Mouse (Mus musculus): ENCODE data around the gene Stk19.
"Not testable (repeated sequence)": the region's sequence is repeated elsewhere in the genome, so short reads cannot be mapped to it uniquely, and the experiment has no call there.

The Stk19 gene

GRCm38 (mm10) chr17:34808599-34809205 lies 28.0 kb downstream of the Stk19 start:
- POLR2A ChIA-PET = no interaction called here

DNA sequence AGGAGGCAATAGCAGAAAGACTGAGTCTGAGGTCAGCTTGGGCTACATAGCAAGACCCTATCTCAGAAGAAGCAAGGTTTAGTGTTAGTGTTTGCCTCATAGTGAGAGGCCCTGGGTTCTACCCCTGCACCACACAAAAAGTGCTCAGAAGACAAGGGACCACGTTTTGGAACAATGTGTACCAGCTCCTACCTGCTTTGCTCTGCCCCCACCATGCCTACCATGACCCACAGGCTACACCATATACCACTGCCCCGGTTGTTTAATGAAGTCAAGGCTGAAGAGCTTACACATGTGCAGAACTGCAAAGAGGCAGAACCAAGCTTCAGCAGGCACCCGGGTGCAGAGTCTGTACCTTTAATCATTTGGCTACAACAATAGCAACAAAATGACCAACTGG lies 29.6 kb downstream of the Stk19 start:
- ChIA-PET POLR2A (interaction anchor here in 1 of 4 experiments (0.6 kb wide), 1 partner anchor 122 kb away, joined by 6 read pairs; no protein-coding TSS in a partner anchor), CTCF (interaction anchor here in 2 of 4 experiments (0.7 to 1.0 kb wide), 2 partner anchors 12 to 49 kb away, joined by 4 read pairs; no protein-coding TSS in a partner anchor)

More at GRCm38 (mm10) chr17:34808599-34809205, 28.0 kb downstream of the Stk19 start:
- CTCF ChIA-PET = no interaction called here

GRCm38 (mm10) chr17:34804871-34805562 lies 31.7 kb downstream of the Stk19 start:
- CTCF ChIA-PET = interaction anchor here (0.6 to 1.9 kb wide), 12 partner anchors 8 to 241 kb away, joined by 3 to 6 read pairs (median 3); partner anchors contain the start of genes Notch4 (in 1 of the 4) and Rnf5 (in 1 of the 4)
- POLR2A ChIA-PET = no interaction called here

DNA sequence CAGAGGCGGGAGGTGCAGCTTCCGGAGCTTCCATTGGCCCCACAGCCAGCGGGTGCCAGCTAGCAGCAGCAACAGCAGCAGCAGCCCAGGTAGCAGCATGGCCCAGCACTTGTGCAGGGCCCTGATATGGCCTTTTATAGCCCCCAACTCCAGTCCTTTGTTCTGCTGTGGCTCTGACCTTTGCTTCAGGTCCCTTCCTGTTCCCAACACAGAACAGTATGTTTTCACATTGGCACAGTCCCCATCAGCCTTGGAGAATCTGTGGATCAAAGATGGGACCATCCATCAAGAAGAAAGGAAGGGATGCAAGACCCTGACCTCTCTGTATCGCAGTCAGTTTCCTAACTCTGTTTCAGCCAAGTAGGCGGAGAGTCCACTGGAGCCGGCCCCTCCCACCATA lies 32.4 kb downstream of the Stk19 start, which contains the start of gene Cyp21a1:
Gene Cyp21a1, minus strand, starts transcription at position 261 of the 400 bp plus-strand sequence.
- POLR2A ChIA-PET = not testable (repeated sequence)

GRCm38 (mm10) chr17:34803367-34803766 lies 33.4 kb downstream of the Stk19 start:
- POLR2A ChIA-PET, CTCF ChIA-PET: not testable (repeated sequence)

More for the DNA sequence above, 32.4 kb downstream of the Stk19 start, which contains the start of gene Cyp21a1:
- CTCF ChIA-PET = interaction anchor here in 2 of 4 experiments (0.6 to 1.4 kb wide), 4 partner anchors 9 to 186 kb away, joined by 3 to 6 read pairs (median 3); no protein-coding TSS in a partner anchor

- POLR2A ChIA-PET = not testable (repeated sequence)
- CTCF ChIA-PET = interaction anchor here in 2 of 4 experiments (0.6 kb wide), 2 partner anchors 55 to 70 kb away, joined by 3 to 5 read pairs; no protein-coding TSS in a partner anchor
Measured at GRCm38 (mm10) chr17:34802756-34803155, 34.0 kb downstream of the Stk19 start.

GRCm38 (mm10) chr17:34800781-34801305 lies 35.9 kb downstream of the Stk19 start:
- ChIA-PET CTCF (interaction anchor here in 1 of 4 experiments (0.6 kb wide), 1 partner anchor 17 kb away, joined by 10 read pairs; no protein-coding TSS in a partner anchor), POLR2A (interaction anchor here in 1 of 4 experiments (0.6 kb wide), 1 partner anchor 415 kb away, joined by 3 read pairs; no protein-coding TSS in a partner anchor)

DNA sequence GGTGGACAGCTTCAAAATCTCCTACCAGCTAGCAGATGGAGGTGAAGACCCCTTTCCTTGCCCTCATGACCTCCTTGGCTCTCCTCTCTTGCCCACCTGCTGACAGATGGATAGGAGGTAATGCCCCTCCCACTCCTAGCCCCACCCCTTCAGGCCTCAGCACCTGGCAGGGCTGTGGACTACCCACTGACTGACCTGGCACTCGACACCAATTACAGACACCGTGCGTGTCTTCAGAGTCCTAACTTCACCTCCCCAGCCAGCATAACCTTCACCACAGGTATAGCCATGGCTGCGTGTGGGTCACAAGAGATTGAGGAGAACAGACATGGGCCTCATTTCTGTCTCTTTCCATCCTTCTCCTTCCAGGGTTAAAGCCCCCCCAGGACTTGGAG lies 37.2 kb downstream of the Stk19 start:
- POLR2A ChIA-PET = no interaction called here
- CTCF ChIA-PET = interaction anchor here in 1 of 4 experiments (0.5 kb wide), 1 partner anchor 344 kb away, joined by 3 read pairs; no protein-coding TSS in a partner anchor

GRCm38 (mm10) chr17:34798866-34799530 lies 37.7 kb downstream of the Stk19 start:
- CTCF ChIA-PET = interaction anchor here in 1 of 4 experiments (0.5 kb wide), 1 partner anchor 343 kb away, joined by 3 read pairs; no protein-coding TSS in a partner anchor
- POLR2A ChIA-PET = no interaction called here

GRCm38 (mm10) chr17:34798071-34798470 lies 38.7 kb downstream of the Stk19 start:
- CTCF ChIA-PET, POLR2A ChIA-PET: not testable (repeated sequence)

GRCm38 (mm10) chr17:34797211-34797995 lies 39.3 kb downstream of the Stk19 start:
- POLR2A ChIA-PET, CTCF ChIA-PET: not testable (repeated sequence)

DNA sequence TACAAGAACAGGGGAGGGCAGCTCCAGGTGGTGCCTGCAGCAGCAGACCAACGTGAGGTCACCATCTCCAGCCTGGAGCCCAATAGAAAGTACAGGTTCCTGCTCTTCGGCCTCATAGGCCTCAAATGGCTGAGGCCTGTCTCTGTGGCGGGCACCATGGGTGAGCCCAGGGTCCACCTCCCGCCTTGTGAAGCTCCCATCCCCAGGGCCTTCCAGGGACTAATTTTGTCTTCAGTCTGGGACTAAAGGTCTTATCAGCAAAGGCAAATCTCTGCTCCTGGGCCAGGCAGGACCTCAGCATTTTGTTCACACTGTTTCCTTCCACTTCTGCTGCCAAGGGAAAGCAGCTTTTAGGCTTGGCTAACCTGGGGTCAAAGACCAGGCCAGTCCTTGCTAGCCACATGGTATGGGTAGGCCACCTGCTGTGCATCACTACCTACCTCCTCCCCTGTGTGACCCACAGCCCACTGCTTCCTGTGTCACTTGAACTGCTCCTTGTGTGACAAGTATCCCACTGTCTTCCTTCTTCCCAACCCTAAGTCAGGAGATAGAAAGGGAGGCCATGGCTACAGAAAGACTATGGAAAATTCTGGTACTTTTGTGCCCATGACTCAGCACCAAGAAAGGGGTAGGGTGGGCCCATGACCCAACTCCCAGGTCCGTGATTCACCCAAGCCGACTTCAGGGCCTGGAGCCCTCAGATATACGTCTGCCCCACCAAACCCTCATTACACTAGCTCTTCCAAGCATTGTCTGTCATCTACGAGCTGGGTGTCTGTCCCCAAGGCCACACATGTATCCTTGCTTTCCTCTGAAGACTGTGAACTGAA lies 40.2 kb downstream of the Stk19 start:
- ChIA-PET POLR2A (interaction anchor here in 1 of 4 experiments (0.6 kb wide), 1 partner anchor 675 kb away, joined by 9 read pairs; no protein-coding TSS in a partner anchor), CTCF (interaction anchor here (0.7 to 1.5 kb wide), 5 partner anchors 8 to 385 kb away, joined by 3 to 6 read pairs (median 3); partner anchors contain the start of gene Cyp21a1 (in 1 of the 4))

DNA sequence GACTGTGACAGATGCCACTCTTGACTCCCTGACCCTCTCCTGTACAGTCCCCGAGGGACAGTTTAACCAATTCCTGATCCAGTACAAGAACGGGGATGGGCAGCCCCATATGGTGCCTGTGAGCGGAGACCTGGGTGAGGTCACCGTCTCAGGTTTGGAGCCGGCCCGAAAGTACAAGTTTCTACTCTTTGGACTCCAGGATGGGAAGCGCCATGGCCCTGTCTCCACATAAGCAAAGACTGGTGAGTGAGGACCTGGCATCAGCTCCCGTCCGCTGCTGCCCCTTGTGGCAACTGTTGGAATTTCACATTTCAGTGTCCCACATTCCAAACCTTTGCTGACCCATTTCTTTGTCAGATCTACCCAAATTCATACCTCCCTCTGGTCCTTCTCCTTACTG lies 41.1 kb downstream of the Stk19 start:
- POLR2A ChIA-PET = interaction anchor here in 3 of 4 experiments (0.6 to 0.8 kb wide), 4 partner anchors 82 to 674 kb away, joined by 3 to 9 read pairs (median 6); partner anchors contain the start of gene Tnf (in 1 of the 3)
- CTCF ChIA-PET = interaction anchor here (0.5 to 1.5 kb wide), 17 partner anchors 9 to 1302 kb away, joined by 3 to 14 read pairs (median 3); partner anchors contain the start of genes Cyp21a1 (in 1 of the 4) and Rnf5 (in 1 of the 4)

DNA sequence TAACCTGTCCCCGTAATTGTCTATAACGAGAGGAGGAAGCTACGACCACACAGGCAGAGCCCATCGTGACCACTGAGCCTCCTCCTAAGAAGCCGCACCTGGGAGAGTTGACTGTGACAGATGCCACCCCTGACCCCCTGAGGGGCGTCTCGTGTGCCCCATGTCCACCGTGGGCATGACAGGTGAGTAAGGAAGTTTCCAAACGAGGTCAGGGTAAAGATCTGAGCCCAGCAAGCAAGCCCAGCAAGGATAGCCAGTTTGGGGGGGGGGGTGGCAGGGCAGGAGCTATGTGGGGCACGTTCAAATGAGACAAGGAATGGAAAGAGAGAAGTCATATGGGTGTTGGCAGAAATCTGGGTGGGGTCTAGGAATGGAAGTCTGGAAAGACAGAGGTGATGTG lies 41.7 kb downstream of the Stk19 start:
- POLR2A ChIA-PET = interaction anchor here in 2 of 4 experiments (0.6 to 0.8 kb wide), 2 partner anchors 82 to 407 kb away, joined by 3 to 7 read pairs; partner anchors contain the start of gene Tnf (in 1 of the 2)
- CTCF ChIA-PET = interaction anchor here (0.5 to 1.5 kb wide), 15 partner anchors 10 to 1302 kb away, joined by 3 to 14 read pairs (median 3); partner anchors contain the start of genes Cyp21a1 (in 1 of the 4) and Rnf5 (in 1 of the 4)

- CTCF ChIA-PET = no interaction called here
Measured at GRCm38 (mm10) chr17:34777680-34778325, 58.9 kb downstream of the Stk19 start.

More at GRCm38 (mm10) chr17:34777680-34778325, 58.9 kb downstream of the Stk19 start:
- POLR2A ChIA-PET = no interaction called here

All from embryonic stem cell, embryonic (primary cell).